Mouse (Mus musculus) testis, adult 2 months (tissue): ENCODE measurements at regions not wholly inside any gene's neighbourhood (a gene's known extent, or its start where the extent isn't known, plus 50 kb on each side); places are given as distances from the start of the nearest gene placed in this dataset.

Experiments
- H3K27ac ChIP-seq: fragments of 200-500 bp; 2 replicates; pipeline ENCODE4 v1.5.1; 2012; ENCODE audit warnings: low read depth, low read length; ENCODE audit not compliant: control insufficient read depth, insufficient read depth
- H3K27me3 ChIP-seq: fragments of 200-500 bp; 2 replicates; pipeline ENCODE4 v1.6.1; 2012; ENCODE audit warnings: mild to moderate bottlenecking, low read length, moderate library complexity; ENCODE audit not compliant: control insufficient read depth, insufficient read depth
- H3K36me3 ChIP-seq: fragments of 200-500 bp; 2 replicates; pipeline ENCODE4 v1.6.1; 2012; ENCODE audit warnings: mild to moderate bottlenecking, low read length; ENCODE audit not compliant: control insufficient read depth, insufficient read depth
- H3K4me1 ChIP-seq: fragments of 200-500 bp; 2 replicates; pipeline ENCODE4 v1.6.1; 2012; ENCODE audit warnings: low read length; ENCODE audit not compliant: control insufficient read depth, insufficient read depth
- H3K4me3 ChIP-seq: fragments of 200-500 bp; 2 replicates; pipeline ENCODE4 v1.5.1; 2012; ENCODE audit warnings: low read depth, mild to moderate bottlenecking, low read length, moderate library complexity, mixed read lengths; ENCODE audit not compliant: control insufficient read depth
- CTCF ChIP-seq: fragments of 200-500 bp; IDR thresholded peaks from 2 replicates; pipeline ENCODE4 v1.5.1; 2012; ENCODE audit warnings: low read depth, mild to moderate bottlenecking, inconsistent platforms, low read length, moderate library complexity; ENCODE audit not compliant: control insufficient read depth, insufficient read depth, insufficient replicate concordance
- POLR2A ChIP-seq: fragments of 200-500 bp; IDR thresholded peaks from 2 replicates; pipeline ENCODE4 v1.6.1; 2012; ENCODE audit warnings: low read depth, mild to moderate bottlenecking, inconsistent platforms, low read length, moderate library complexity; ENCODE audit not compliant: control insufficient read depth

- H3K36me3 ChIP-seq = no peaks in the 10 kb centered on the region
- TF ChIP-seq CTCF = no peak
- no peak for TF ChIP-seq POLR2A
- no peak overlapping the region for H3K4me3 ChIP-seq
- H3K27ac ChIP-seq = no peak overlapping the region
- H3K4me1 ChIP-seq = no peaks in the 10 kb centered on the region
- H3K27me3 ChIP-seq = no peaks in the 10 kb centered on the region
Observed at GRCm38 (mm10) chr8:33108914-33109313, 319.6 kb upstream of the 5930422O12Rik start.

GRCm38 (mm10) chr8:33115271-33116236 is 313.0 kb upstream of the 5930422O12Rik start:
- Histone ChIP-seq H3K4me1 (peaks cover 4% of the 10 kb centered on the region), H3K27me3 (no peaks in the 10 kb centered on the region), H3K4me3 (no peak overlapping the region), H3K36me3 (no peaks in the 10 kb centered on the region), H3K27ac (no peak overlapping the region)
- TF ChIP-seq POLR2A (no peak), CTCF (no peak)

- Histone ChIP-seq H3K27ac (no peak overlapping the region), H3K36me3 (no peaks in the 10 kb centered on the region), H3K27me3 (no peaks in the 10 kb centered on the region), H3K4me1 (no peaks in the 10 kb centered on the region), H3K4me3 (no peak overlapping the region)
- TF ChIP-seq CTCF (no peak), POLR2A (no peak)
Observed at GRCm38 (mm10) chr8:33123061-33123587, 305.4 kb upstream of the 5930422O12Rik start.

- TF ChIP-seq POLR2A (no peak), CTCF (no peak)
- Histone ChIP-seq H3K27ac (no peak overlapping the region), H3K4me3 (no peak overlapping the region), H3K36me3 (no peaks in the 10 kb centered on the region), H3K27me3 (no peaks in the 10 kb centered on the region), H3K4me1 (no peaks in the 10 kb centered on the region)
Observed at GRCm38 (mm10) chr8:33126981-33127380, 301.5 kb upstream of the 5930422O12Rik start.

GRCm38 (mm10) chr8:33138874-33139273 is 289.6 kb upstream of the 5930422O12Rik start:
- Histone ChIP-seq H3K27me3 (no peaks in the 10 kb centered on the region), H3K4me1 (no peaks in the 10 kb centered on the region), H3K4me3 (no peak overlapping the region), H3K36me3 (no peaks in the 10 kb centered on the region), H3K27ac (no peak overlapping the region)
- TF ChIP-seq POLR2A (no peak), CTCF (no peak)

GRCm38 (mm10) chr8:33139850-33140249 is 288.7 kb upstream of the 5930422O12Rik start:
- Histone ChIP-seq H3K27ac (no peak overlapping the region), H3K36me3 (no peaks in the 10 kb centered on the region), H3K27me3 (no peaks in the 10 kb centered on the region), H3K4me3 (no peak overlapping the region), H3K4me1 (no peaks in the 10 kb centered on the region)
- TF ChIP-seq CTCF (no peak), POLR2A (no peak)

GRCm38 (mm10) chr8:33177642-33178041 is 250.9 kb upstream of the 5930422O12Rik start:
- Histone ChIP-seq H3K27ac (no peak overlapping the region), H3K27me3 (no peaks in the 10 kb centered on the region), H3K4me3 (no peak overlapping the region), H3K36me3 (no peaks in the 10 kb centered on the region), H3K4me1 (no peaks in the 10 kb centered on the region)
- TF ChIP-seq POLR2A (no peak), CTCF (no peak)
